Comparison of ENCODE assay signal across 28 mouse cellular contexts in genomic region chrX:115543145-115543544, GRCm38 (mm10).
A peak's percentile ranks its signal among the peaks of the same experiment; 100 is the strongest.
DNase-seq lines count a peak whose midpoint lies in the region; ATAC-seq and TF ChIP-seq lines count a peak whose summit lies in the region.
"Had no signal": no experiment of that assay in that cellular context is flagged by ENCODE, and none has a peak within 500 bp of the region (broad histone marks: within the 10 kb centered on the region; RNA-seq: fewer than 3 reads in every experiment).

No protein-coding gene starts in this region.

- 10% methylated on average over 2 of the region's 2 CpGs for WGBS in liver, adult 2 months
- 48% methylated on average over 2 of the region's 2 CpGs for WGBS in liver, postnatal 0 days (ENCODE audit: insufficient replicate concordance)

- H3K36me3 ChIP-seq in liver, adult 2 months (ENCODE audit: control insufficient read depth, insufficient read depth, low read length): no peaks in the 10 kb centered on the region
- no peaks in the 10 kb centered on the region for H3K36me3 ChIP-seq in liver, postnatal 0 days (replicated peaks; ENCODE audit: insufficient read depth, low read length)
- H3K36me3 ChIP-seq: G1E; hindbrain, embryonic 10.5 days; hindbrain, embryonic 15.5 days; liver, embryonic 15.5 days; midbrain, embryonic 12.5 days; neural tube, embryonic 13.5 days had no signal

- no peaks in the 10 kb centered on the region for H3K79me2 ChIP-seq in liver, adult 2 months (ENCODE audit: control insufficient read depth, insufficient read depth, low read length)

- no peak for ATAC-seq in liver, postnatal 0 days
- ATAC-seq: forebrain, embryonic 13.5 days; inflammation-experienced regulatory T-cells, adult 6 months; Patski had no signal

- H3K27ac ChIP-seq in liver, adult 2 months (replicated peaks; ENCODE audit: insufficient read depth, low read depth, low read length): no peak overlapping the region
- no peak overlapping the region for H3K27ac ChIP-seq in liver, postnatal 0 days (ENCODE audit: low read depth)
- H3K27ac ChIP-seq: forebrain, embryonic 13.5 days; hindbrain, embryonic 10.5 days; hindbrain, embryonic 15.5 days; liver, embryonic 15.5 days; midbrain, embryonic 12.5 days; neural tube, embryonic 13.5 days had no signal

- H3K4me3 ChIP-seq in liver, adult 2 months (ENCODE audit: insufficient read depth, low read depth, low read length): no peak overlapping the region
- H3K4me3 ChIP-seq in liver, postnatal 0 days (ENCODE audit: low read depth, low read length): no peak overlapping the region
- H3K4me3 ChIP-seq: forebrain, embryonic 13.5 days; hindbrain, embryonic 10.5 days; hindbrain, embryonic 15.5 days; liver, embryonic 15.5 days; megakaryocyte, embryonic 14.5 days; midbrain, embryonic 12.5 days; myocyte; neural tube, embryonic 13.5 days had no signal

- H3K4me1 ChIP-seq in liver, adult 2 months (ENCODE audit: control insufficient read depth, insufficient read depth, low read length): no peaks in the 10 kb centered on the region
- H3K4me1 ChIP-seq in liver, postnatal 0 days (ENCODE audit: insufficient read depth): no peaks in the 10 kb centered on the region
- H3K4me1 ChIP-seq: forebrain, embryonic 13.5 days; hindbrain, embryonic 10.5 days; hindbrain, embryonic 15.5 days; liver, embryonic 15.5 days; megakaryocyte, embryonic 14.5 days; midbrain, embryonic 12.5 days; neural tube, embryonic 13.5 days had no signal

- no peak for TF ChIP-seq EP300 in liver, postnatal 0 days (IDR thresholded peaks at IDR 0.05; ENCODE audit: low read depth)

- no peaks in the 10 kb centered on the region for H3K9me3 ChIP-seq in liver, postnatal 0 days (ENCODE audit: low read length)
- H3K9me3 ChIP-seq: forebrain, embryonic 13.5 days; G1E; hindbrain, embryonic 10.5 days; hindbrain, embryonic 15.5 days; liver, embryonic 15.5 days; megakaryocyte, embryonic 14.5 days; midbrain, embryonic 12.5 days; neural tube, embryonic 13.5 days had no signal

- TF ChIP-seq CTCF in liver, adult 2 months (IDR thresholded peaks at IDR 0.05; ENCODE audit: low read depth, low read length): no peak
- TF ChIP-seq CTCF in liver, postnatal 0 days (IDR thresholded peaks at IDR 0.05; ENCODE audit: low read depth): no peak

- no peak overlapping the region for H3K9ac ChIP-seq in liver, adult 2 months (ENCODE audit: low read depth, low read length)
- H3K9ac ChIP-seq in liver, postnatal 0 days (replicated peaks): no peak overlapping the region
- H3K9ac ChIP-seq: forebrain, embryonic 13.5 days; hindbrain, embryonic 15.5 days; liver, embryonic 15.5 days; midbrain, embryonic 12.5 days; neural tube, embryonic 13.5 days had no signal

- H3K4me2 ChIP-seq in liver, postnatal 0 days (ENCODE audit: low read depth, low read length): no peak overlapping the region
- H3K4me2 ChIP-seq: forebrain, embryonic 13.5 days; hindbrain, embryonic 15.5 days; liver, embryonic 15.5 days; midbrain, embryonic 12.5 days; neural tube, embryonic 13.5 days had no signal

- no peaks in the 10 kb centered on the region for H3K27me3 ChIP-seq in liver, adult 2 months (ENCODE audit: control insufficient read depth, insufficient read depth, low read length)
- no peaks in the 10 kb centered on the region for H3K27me3 ChIP-seq in liver, postnatal 0 days (ENCODE audit: insufficient read depth, low read length)
- H3K27me3 ChIP-seq: forebrain, embryonic 13.5 days; hindbrain, embryonic 15.5 days; liver, embryonic 15.5 days; megakaryocyte, embryonic 14.5 days; midbrain, embryonic 12.5 days; neural tube, embryonic 13.5 days had no signal

- TF ChIP-seq POLR2A in liver, adult 2 months (IDR thresholded peaks at IDR 0.05; ENCODE audit: extremely low read depth, insufficient read depth, low read length): no peak

- peak; percentile 3 to 4 for DNase-seq in cerebellum, adult 18-20 months
- no peak for DNase-seq in cerebellum, postnatal 4 days (ENCODE audit: low spot score in 2 of 2)
- DNase-seq in liver, adult 2 months (ENCODE audit: extremely low read depth, low read depth, low spot score): peak; percentile 33
- DNase-seq in liver, postnatal 0 days: no peak
- peak; percentile 3 for DNase-seq in brain, adult 2 months (ENCODE audit: low read depth, low spot score)
- peak; percentile 27 to 34 for DNase-seq in cerebellum, postnatal 36 days
- DNase-seq in neural tube, embryonic 10.5 days (ENCODE audit: extremely low spot score, low spot score): no peak
- DNase-seq: adrenal gland, postnatal 14 days; gastrocnemius, postnatal 10 days; heart, postnatal 14 days; kidney, adult 2 months; kidney, postnatal 36 days; liver; lung, postnatal 14 days; right cerebral cortex, postnatal 4 days; thymus, adult 2 months; thymus, postnatal 36 days had no signal

Comparison
In these comparisons a context has a peak if more than half of its experiments do, and no peak if none do; other contexts are left out.
1. DNase-seq: peak in cerebellum, adult 18-20 months (2 of 2), liver, adult 2 months (single experiment), brain, adult 2 months (single experiment) and cerebellum, postnatal 36 days (2 of 2); none in cerebellum, postnatal 4 days (0 of 2), liver, postnatal 0 days (single experiment) and neural tube, embryonic 10.5 days (single experiment).